Mouse (Mus musculus): Measurements from ENCODE around the gene Ccdc88b. TPM values are rescaled to one million over a fixed set of nuclear protein-coding genes. Genes with fewer than 3 reads are reported as not detected.
A peak's percentile ranks its signal among the peaks of the same experiment; 100 is the strongest.

Ccdc88b gene
- polyA plus RNA-seq, 1 experiment from 2014 or later = 0.43 TPM

DNA sequence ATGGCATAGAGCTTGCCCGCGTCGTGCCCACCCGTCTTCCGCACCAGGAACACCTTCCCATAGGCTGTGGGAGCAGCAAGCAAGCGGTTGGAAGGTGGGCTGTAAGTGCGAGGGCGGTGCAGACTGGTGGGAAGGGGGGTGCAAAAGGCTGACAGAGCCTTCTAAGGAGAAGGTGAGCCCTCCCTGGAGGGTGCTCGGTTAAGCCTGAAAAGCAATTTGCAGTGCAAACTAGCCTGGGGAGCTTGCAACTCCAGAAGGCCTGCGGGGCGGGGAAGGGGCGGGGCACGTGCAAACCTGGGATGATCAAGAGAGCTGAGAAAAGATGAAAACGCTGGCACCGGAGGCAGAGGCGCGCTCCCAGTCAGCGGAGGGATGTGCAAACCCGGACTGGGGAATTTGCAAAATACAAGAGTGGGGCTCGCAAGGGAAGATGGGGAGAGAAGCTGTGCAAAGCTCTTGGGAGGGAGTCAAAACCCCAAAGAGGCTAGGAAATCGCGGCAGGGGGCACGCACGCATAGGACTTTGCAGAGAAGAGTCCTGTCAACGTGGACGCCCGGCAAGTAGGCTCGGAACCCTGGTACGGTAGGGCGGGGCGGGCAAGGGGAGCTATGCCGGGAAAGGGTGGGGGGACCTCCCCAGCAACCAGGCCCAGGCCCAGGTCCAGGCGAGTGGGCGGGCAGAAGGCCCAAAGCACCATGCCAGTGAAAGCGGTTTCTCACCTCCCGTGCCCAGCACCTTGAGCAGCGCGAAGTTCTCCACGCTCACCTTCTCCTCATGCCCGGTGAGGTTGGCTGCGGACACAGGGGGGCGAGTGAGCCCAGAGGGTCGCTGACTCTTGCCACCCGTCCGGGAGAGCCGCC, 18.2 kb downstream of the Ccdc88b start:
- H3K9ac ChIP-seq = peak overlapping the region; percentile 74
- WGBS = under 1% methylated on average over 43 of the region's 46 CpGs
- peak; percentile 52 for ATAC-seq (ENCODE audit: low FRiP score)
- peaks cover 93% of the 10 kb centered on the region for H3K27me3 ChIP-seq
- peak overlapping the region; percentile 63 for H3K4me3 ChIP-seq (replicated peaks)
- no peak overlapping the region for H3K27ac ChIP-seq
- H3K4me2 ChIP-seq = peak overlapping the region; percentile 100
- no peaks in the 10 kb centered on the region for H3K9me3 ChIP-seq
- no peaks in the 10 kb centered on the region for H3K36me3 ChIP-seq (replicated peaks)
- H3K4me1 ChIP-seq = peaks cover 23% of the 10 kb centered on the region

DNA sequence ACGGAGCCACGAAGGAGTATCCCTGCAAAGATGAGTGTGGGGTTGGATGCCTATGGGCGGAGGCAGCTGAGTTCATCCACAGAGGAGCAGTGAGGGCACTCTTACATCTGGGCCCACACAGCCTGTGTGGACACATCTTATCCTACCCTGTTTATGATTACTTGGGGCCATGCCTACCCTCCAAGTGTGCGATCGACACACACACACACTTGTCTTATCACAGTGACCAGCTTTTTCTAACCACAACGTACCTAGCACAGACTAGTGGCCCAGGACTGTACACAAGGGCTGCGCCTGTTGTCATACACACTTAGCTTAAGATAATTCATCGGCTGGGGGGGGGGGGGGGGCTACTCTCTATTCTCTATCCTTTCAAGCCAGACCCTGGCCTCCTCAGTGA, 25.6 kb downstream of the Ccdc88b start:
- Histone ChIP-seq H3K27me3 (peaks cover 84% of the 10 kb centered on the region), H3K36me3 (replicated peaks) (no peaks in the 10 kb centered on the region)
- 91% methylated on average over 8 of the region's 8 CpGs for WGBS

DNA sequence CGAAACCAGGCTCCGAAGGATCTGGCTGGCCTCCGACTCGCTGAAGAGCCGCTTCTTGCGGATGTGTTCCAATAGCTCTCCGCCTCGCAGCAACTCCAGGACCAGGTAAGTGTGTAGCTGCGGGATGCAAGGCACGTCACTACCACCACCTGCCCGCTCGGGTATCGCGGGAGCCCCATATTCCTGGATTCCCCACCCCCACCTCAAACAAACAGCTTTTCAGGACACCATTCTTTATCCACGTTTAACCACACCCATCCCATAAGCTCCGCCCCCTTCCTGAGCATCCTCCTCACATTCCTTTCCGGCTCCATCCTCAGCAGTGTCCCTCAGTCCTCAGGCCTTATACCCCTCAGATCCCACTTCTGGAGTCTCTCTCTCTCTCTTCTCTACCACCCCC, 26.7 kb downstream of the Ccdc88b start:
- no peaks in the 10 kb centered on the region for H3K9me3 ChIP-seq
- peaks cover 19% of the 10 kb centered on the region for H3K4me1 ChIP-seq
- peaks cover 75% of the 10 kb centered on the region for H3K27me3 ChIP-seq
- H3K36me3 ChIP-seq (replicated peaks) = no peaks in the 10 kb centered on the region
- H3K9ac ChIP-seq = no peak overlapping the region
- 3% methylated on average over 17 of the region's 17 CpGs for WGBS
- peak overlapping the region; percentile 60 for H3K4me2 ChIP-seq
- ATAC-seq (ENCODE audit: low FRiP score) = 0 out of 2 replicates have a peak, but pooled peaks have one; percentile 20
- no peak overlapping the region for H3K27ac ChIP-seq
- H3K4me3 ChIP-seq (replicated peaks) = peak overlapping the region; percentile 38

More for the DNA sequence above, 25.6 kb downstream of the Ccdc88b start:
- Histone ChIP-seq H3K4me1 (peaks cover 19% of the 10 kb centered on the region), H3K9ac (no peak overlapping the region), H3K9me3 (no peaks in the 10 kb centered on the region), H3K4me2 (no peak overlapping the region), H3K4me3 (replicated peaks) (no peak overlapping the region), H3K27ac (no peak overlapping the region)
- no peak for ATAC-seq (ENCODE audit: low FRiP score)

DNA sequence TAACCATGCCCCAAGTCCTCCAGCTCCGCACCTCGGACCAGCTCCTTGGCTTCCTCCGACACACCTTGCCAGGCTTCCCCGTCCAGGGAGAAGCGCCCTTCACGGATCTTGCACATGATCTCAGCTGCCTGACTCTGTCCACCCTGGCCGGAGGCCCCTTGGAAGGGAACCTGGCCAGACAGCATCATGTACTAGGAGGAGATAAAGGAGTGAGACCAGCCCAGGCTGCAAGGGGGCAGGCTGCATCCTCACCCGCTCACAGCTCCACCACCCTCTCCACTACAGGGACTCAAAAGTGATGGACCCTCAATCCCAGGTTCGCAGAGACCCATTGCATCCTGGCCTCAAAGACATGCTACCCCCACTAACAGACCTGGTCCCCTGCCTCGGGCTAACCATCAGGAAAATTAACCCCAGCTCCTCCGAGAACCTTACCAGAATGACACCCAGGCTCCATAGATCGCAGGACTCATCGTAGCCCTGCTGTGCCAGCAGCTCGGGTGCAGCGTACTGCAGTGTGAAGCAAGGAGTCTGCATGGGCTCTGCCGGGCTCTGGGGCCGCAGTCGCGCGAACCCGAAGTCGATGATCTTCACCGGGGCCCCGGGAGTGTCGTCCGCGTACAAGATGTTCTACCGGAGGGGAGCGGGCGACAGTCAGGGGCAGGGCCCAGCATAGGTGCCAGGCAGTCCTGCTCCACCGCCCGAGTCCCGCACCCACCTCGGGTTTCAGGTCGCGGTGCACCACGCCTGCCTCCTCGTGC, 27.3 kb downstream of the Ccdc88b start:
- Histone ChIP-seq H3K9ac (no peak overlapping the region), H3K4me1 (peaks cover 19% of the 10 kb centered on the region), H3K27ac (no peak overlapping the region), H3K27me3 (peaks cover 69% of the 10 kb centered on the region), H3K4me2 (peak overlapping the region; percentile 60), H3K9me3 (no peaks in the 10 kb centered on the region), H3K36me3 (replicated peaks) (no peaks in the 10 kb centered on the region), H3K4me3 (replicated peaks) (peak overlapping the region; percentile 38)
- WGBS = 4% methylated on average over 38 of the region's 38 CpGs
- ATAC-seq (ENCODE audit: low FRiP score) = no peak

DNA sequence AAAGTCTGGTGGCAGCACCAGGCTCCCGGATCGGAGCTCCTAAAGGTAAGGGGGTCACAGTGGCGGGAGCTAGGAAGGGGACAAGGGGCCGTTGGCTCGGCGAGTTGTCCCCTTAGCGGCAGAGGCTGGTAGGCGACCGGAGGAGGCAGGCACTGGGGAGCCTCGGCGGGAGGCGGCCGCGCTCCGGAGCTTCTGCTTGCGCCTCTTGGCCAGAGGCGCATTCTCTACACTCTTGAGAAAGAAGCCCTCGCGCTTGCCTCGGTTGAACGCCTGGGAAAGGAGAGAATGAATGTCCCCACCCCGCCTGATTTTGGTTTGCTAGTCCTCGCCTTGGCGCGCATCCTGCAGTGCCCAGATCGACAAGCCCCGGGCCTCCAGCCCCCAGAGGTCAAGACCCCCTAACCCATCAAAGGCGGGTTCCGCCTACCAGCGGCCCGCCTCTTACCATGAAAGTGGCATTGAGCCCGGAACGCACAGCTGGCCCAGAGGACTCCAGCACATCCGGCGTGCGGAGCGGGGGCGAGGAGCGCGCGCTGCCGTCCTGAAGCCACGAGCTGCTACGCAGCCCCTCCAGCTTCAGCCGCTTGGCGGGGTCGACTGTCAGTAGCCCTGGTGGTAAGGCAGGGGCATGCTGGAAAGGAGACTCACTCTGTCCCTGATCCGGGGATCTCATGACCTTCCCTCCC, 28.0 kb downstream of the Ccdc88b start:
- Histone ChIP-seq H3K27ac (no peak overlapping the region), H3K27me3 (peaks cover 63% of the 10 kb centered on the region), H3K36me3 (replicated peaks) (no peaks in the 10 kb centered on the region), H3K9ac (no peak overlapping the region), H3K4me2 (peak overlapping the region; percentile 60), H3K4me3 (replicated peaks) (peak overlapping the region; percentile 38), H3K9me3 (no peaks in the 10 kb centered on the region), H3K4me1 (peaks cover 19% of the 10 kb centered on the region)
- WGBS = 1% methylated on average over 48 of the region's 48 CpGs
- ATAC-seq (ENCODE audit: low FRiP score) = no peak

- peaks cover 61% of the 10 kb centered on the region for H3K27me3 ChIP-seq
- no peak for ATAC-seq (ENCODE audit: low FRiP score)
- H3K9ac ChIP-seq = no peak overlapping the region
- peaks cover 19% of the 10 kb centered on the region for H3K4me1 ChIP-seq
- H3K27ac ChIP-seq = no peak overlapping the region
- WGBS = 15% methylated on average over 3 of the region's 3 CpGs
- no peaks in the 10 kb centered on the region for H3K9me3 ChIP-seq
- no peak overlapping the region for H3K4me2 ChIP-seq
- H3K36me3 ChIP-seq (replicated peaks) = no peaks in the 10 kb centered on the region
- no peak overlapping the region for H3K4me3 ChIP-seq (replicated peaks)
These were observed 28.9 kb downstream of the Ccdc88b start for GRCm38 (mm10) chr19:6829069-6829468.

- no peaks in the 10 kb centered on the region for H3K9me3 ChIP-seq
- WGBS = 78% methylated on average over 3 of the region's 3 CpGs
- peaks cover 19% of the 10 kb centered on the region for H3K4me1 ChIP-seq
- H3K36me3 ChIP-seq (replicated peaks) = no peaks in the 10 kb centered on the region
- no peak overlapping the region for H3K27ac ChIP-seq
- ATAC-seq (ENCODE audit: low FRiP score) = no peak
- peaks cover 44% of the 10 kb centered on the region for H3K27me3 ChIP-seq
- no peak overlapping the region for H3K4me2 ChIP-seq
- H3K4me3 ChIP-seq (replicated peaks) = no peak overlapping the region
- H3K9ac ChIP-seq = no peak overlapping the region
These were observed 31.4 kb downstream of the Ccdc88b start for GRCm38 (mm10) chr19:6826601-6827000.

DNA sequence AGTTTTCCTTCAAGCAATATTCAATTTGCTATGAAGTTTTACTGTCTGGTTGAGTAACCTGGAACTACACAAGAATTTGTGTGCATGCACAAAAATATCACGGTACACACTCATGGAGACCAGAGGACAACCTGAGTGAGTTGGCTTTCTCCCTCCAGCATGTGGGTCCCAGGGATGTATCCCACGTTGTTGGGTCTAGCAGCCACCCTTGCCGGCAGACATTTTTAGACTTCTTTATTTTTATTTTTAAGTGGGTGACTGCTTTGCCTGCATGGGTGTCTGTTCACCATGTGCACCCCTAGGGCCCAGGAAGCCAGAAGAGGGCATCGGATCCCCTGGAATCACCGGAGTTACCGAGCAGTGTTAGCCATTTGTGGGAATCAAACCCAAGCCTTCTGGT, 32.6 kb downstream of the Ccdc88b start:
- H3K27ac ChIP-seq = no peak overlapping the region
- H3K4me3 ChIP-seq (replicated peaks) = no peak overlapping the region
- WGBS = 84% methylated on average over 6 of the region's 6 CpGs
- ATAC-seq (ENCODE audit: low FRiP score) = no peak
- H3K9ac ChIP-seq = no peak overlapping the region
- no peaks in the 10 kb centered on the region for H3K36me3 ChIP-seq (replicated peaks)
- H3K4me2 ChIP-seq = no peak overlapping the region
- H3K9me3 ChIP-seq = no peaks in the 10 kb centered on the region
- peaks cover 7% of the 10 kb centered on the region for H3K4me1 ChIP-seq
- H3K27me3 ChIP-seq = peaks cover 32% of the 10 kb centered on the region

DNA sequence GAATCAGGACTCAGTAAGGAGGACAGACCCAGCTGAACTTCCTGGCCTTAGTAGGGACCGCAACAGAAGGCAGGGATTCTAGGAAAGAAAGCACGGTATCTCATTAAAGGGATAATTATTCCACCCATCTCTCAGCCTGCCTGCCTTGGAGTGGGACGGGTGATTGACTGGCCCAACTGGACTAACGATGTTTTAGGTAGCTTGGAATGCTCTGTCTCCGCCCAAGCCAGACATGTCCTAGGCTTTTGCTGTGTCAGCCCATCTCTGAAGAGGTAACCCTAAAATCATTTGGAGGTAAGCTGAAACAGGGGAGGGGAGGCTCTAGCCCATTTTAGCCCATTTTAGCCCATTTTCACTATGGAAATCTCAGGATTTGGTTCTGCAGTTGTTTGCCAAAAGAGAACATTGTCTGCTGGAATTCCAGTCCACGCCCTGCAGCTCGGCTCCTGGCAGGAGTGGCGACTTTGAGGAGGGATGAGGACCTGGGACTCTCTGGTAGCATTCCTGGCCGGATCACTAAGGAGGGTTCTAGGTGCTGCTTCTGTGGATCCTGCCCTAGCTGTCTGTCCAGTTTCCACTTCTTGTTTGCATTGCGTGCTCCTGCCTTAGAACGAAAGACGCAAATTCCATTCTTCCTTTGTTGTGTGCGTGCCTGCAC, 37.3 kb downstream of the Ccdc88b start:
- WGBS = 75% methylated on average over 13 of the region's 13 CpGs
- Histone ChIP-seq H3K36me3 (replicated peaks) (no peaks in the 10 kb centered on the region), H3K4me2 (no peak overlapping the region), H3K27ac (no peak overlapping the region), H3K4me1 (0 out of 2 replicates have a peak, but pooled peaks cover 3% of the 10 kb centered on the region), H3K9me3 (no peaks in the 10 kb centered on the region), H3K27me3 (no peaks in the 10 kb centered on the region), H3K9ac (no peak overlapping the region), H3K4me3 (replicated peaks) (no peak overlapping the region)
- no peak for ATAC-seq (ENCODE audit: low FRiP score)

DNA sequence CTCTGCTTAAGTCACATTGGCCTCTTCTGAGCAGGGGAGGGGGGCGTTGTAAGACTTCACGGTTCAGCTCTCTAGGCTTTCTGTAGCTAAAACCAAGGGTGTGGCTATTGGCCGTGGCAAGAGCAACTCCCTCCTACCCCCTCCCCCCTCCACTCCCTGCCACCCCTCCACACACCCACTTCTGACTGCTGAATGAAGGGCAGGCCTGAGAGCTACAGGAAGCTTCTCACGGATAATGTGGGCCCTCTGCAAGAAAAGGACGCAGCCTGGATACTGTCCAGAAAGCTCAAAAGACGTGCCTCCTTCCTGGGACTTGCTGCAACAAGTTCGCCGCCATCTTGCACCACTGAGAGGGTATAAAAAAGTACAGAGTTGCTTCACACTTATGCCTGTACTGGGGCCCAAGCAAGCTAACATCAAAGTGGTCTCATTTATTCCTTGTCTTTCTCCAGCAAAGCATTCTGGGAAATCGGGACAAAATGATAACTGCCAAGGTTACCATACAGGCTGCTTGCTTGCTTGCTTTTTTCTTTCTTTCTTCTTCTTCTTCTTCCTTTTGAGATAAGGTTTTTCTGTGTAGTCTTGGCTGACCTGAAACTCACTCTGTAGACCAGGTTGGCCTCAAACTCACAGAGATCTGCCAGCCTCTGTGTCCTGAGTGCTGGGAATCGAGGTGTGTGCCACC, 38.7 kb downstream of the Ccdc88b start:
- H3K4me1 ChIP-seq = peaks cover 5% of the 10 kb centered on the region; the same call in 1 of the 2 replicates
- H3K36me3 ChIP-seq (replicated peaks) = no peaks in the 10 kb centered on the region
- H3K9ac ChIP-seq = no peak overlapping the region
- WGBS = 47% methylated on average over 10 of the region's 10 CpGs
- H3K27me3 ChIP-seq = no peaks in the 10 kb centered on the region
- no peak overlapping the region for H3K27ac ChIP-seq
- ATAC-seq (ENCODE audit: low FRiP score) = no peak
- H3K4me2 ChIP-seq = no peak overlapping the region
- no peak overlapping the region for H3K4me3 ChIP-seq (replicated peaks)
- no peaks in the 10 kb centered on the region for H3K9me3 ChIP-seq

DNA sequence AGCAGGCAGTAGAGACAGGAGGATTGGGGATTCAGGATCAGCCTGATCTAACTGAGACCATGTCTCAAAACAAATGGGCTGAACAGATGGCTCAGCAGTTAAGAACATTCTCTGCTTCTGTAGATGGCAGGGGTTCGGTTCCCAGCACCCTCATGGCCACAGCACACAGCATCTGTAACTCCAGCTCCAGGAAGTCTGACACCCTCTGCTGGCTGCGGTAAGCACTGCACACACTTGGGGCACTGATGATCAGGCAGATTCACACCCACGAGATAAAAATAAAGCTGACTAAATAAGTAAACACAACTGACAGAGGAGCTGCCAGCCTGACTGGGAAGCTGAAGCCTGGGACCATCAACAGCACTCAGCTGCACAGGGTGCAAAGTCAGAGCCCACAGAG, 43.1 kb downstream of the Ccdc88b start:
- no peak overlapping the region for H3K27ac ChIP-seq
- 95% methylated on average over 3 of the region's 3 CpGs for WGBS

More for the DNA sequence above, 43.1 kb downstream of the Ccdc88b start:
- no peak for ATAC-seq (ENCODE audit: low FRiP score)
- no peak overlapping the region for H3K4me2 ChIP-seq
- H3K9ac ChIP-seq = no peak overlapping the region
- H3K4me3 ChIP-seq (replicated peaks) = no peak overlapping the region
- no peaks in the 10 kb centered on the region for H3K36me3 ChIP-seq (replicated peaks)
- H3K27me3 ChIP-seq = no peaks in the 10 kb centered on the region
- H3K4me1 ChIP-seq = peaks cover 10% of the 10 kb centered on the region; the same call in 1 of the 2 replicates
- H3K9me3 ChIP-seq = no peaks in the 10 kb centered on the region

Data from forebrain, embryonic 12.5 days (tissue).